Mouse (Mus musculus) heart, postnatal 36 days (tissue): ENCODE measurements around the gene Qrfpr. TPM values are rescaled to one million over a fixed set of nuclear protein-coding genes. Genes with fewer than 3 reads are reported as not detected.

Experiments
- DNase-seq, 2 experiments: peaks; one replicate each; pipeline ENCODE4 v3.0.0; 2021 to 2022
- intact Hi-C: fragments of 180-260 bp; cut with DNase I; formaldehyde crosslinking; loops from one replicate; pipeline ENCODE4 v1.15.1; 2025
- total RNA-seq, 2 experiments: library from RNA; stranded (reverse); gene quantifications; 2 replicates each; pipeline ENCODE4 v1.2.3; 2021

The Qrfpr gene
- total RNA-seq, 2 experiments from 2014 or later: not detected

GRCm38 (mm10) chr3:36155268-36155667, 66.8 kb downstream of the Qrfpr start:
- DNase-seq: no peak
- intact Hi-C loops: no loop called here

- DNase-seq: peak; percentile 83 to 84
- intact Hi-C loops: loop anchor here (5.0 kb wide), 2 partner anchors 84 to 404 kb away; partner anchors contain the start of gene Acad9
Observed at GRCm38 (mm10) chr3:36150934-36151686, 71.0 kb downstream of the Qrfpr start, which contains the start of gene D3Ertd254e. Gene D3Ertd254e (plus strand): TSS chr3:36151017.

GRCm38 (mm10) chr3:36150537-36150933, 71.6 kb downstream of the Qrfpr start:
- no peak for DNase-seq
- intact Hi-C loops: loop anchor here (5.0 kb wide), 2 partner anchors 83 to 403 kb away; partner anchors contain the start of gene Acad9

- intact Hi-C loops: loop anchor here (10.0 kb wide), 1 partner anchor 454 kb away; no protein-coding TSS in a partner anchor
- DNase-seq: no peak
Observed at GRCm38 (mm10) chr3:36138996-36139395, 83.1 kb downstream of the Qrfpr start.

- intact Hi-C loops: loop anchor here (10.0 kb wide), 1 partner anchor 453 kb away; no protein-coding TSS in a partner anchor
Observed at GRCm38 (mm10) chr3:36138171-36138660, 83.9 kb downstream of the Qrfpr start.

GRCm38 (mm10) chr3:36137560-36137959, 84.6 kb downstream of the Qrfpr start:
- no peak for DNase-seq
- intact Hi-C loops: loop anchor here (10.0 kb wide), 1 partner anchor 453 kb away; no protein-coding TSS in a partner anchor

More at GRCm38 (mm10) chr3:36138171-36138660, 83.9 kb downstream of the Qrfpr start:
- DNase-seq: no peak

- DNase-seq: no peak
- intact Hi-C loops: loop anchor here (10.0 kb wide), 1 partner anchor 451 kb away; no protein-coding TSS in a partner anchor
Observed at GRCm38 (mm10) chr3:36136152-36136551, 86.0 kb downstream of the Qrfpr start.

Other genes with a start within 250 kb of the Qrfpr start
- gene Mccc1, start 221.6 kb downstream of the Qrfpr start, total RNA-seq: 10 to 100 TPM; 91.8 to 92.6 TPM
- gene Ccdc144b, start 168.8 kb downstream of the Qrfpr start, total RNA-seq: not detected
- 10 to 100 TPM; 49.6 to 51.1 TPM for gene Acad9, start 156.3 kb downstream of the Qrfpr start, total RNA-seq
- 1 to 10 TPM; 3.4 to 4.3 TPM for gene D3Ertd254e, start 71.3 kb downstream of the Qrfpr start, total RNA-seq